Mouse (Mus musculus): Measurements from ENCODE around the gene Zbtb32. TPM values are rescaled to one million over a fixed set of nuclear protein-coding genes. Genes with fewer than 3 reads are reported as not detected.

Zbtb32 gene
- 0.04 TPM in 1 of 2 replicates, not detected in the other for polyA plus RNA-seq (2012; rRNA removed)

GRCm38 (mm10) chr7:30598786-30599185 lies at the start of gene Zbtb32:
Zbtb32 (minus strand) TSS chr7:30598909.
- DNase-seq (ENCODE audit: extremely low spot score in 1 of 2, low spot score in 1 of 2), result no peak

GRCm38 (mm10) chr7:30639083-30639482 lies 40.4 kb upstream of the Zbtb32 start:
- no peak for DNase-seq (ENCODE audit: extremely low spot score in 1 of 2, low spot score in 1 of 2)

- no peak for DNase-seq (ENCODE audit: extremely low spot score in 1 of 2, low spot score in 1 of 2)
Observed at GRCm38 (mm10) chr7:30636395-30636794, 37.7 kb upstream of the Zbtb32 start.

- DNase-seq (ENCODE audit: extremely low spot score in 1 of 2, low spot score in 1 of 2), result no peak
Observed at GRCm38 (mm10) chr7:30635752-30636151, 37.0 kb upstream of the Zbtb32 start, which contains the start of gene Etv2. Etv2 (minus strand) TSS chr7:30635852.

- peak in 1 of 2 experiments; percentile 13 for DNase-seq (ENCODE audit: extremely low spot score in 1 of 2, low spot score in 1 of 2)
Observed at GRCm38 (mm10) chr7:30634621-30635020, 35.9 kb upstream of the Zbtb32 start.

GRCm38 (mm10) chr7:30633762-30634412 lies 35.2 kb upstream of the Zbtb32 start:
- no peak for DNase-seq (ENCODE audit: extremely low spot score in 1 of 2, low spot score in 1 of 2)

- DNase-seq (ENCODE audit: extremely low spot score in 1 of 2, low spot score in 1 of 2), result no peak
Observed at GRCm38 (mm10) chr7:30629013-30629412, 30.3 kb upstream of the Zbtb32 start.

- no peak for DNase-seq (ENCODE audit: extremely low spot score in 1 of 2, low spot score in 1 of 2)
Observed at GRCm38 (mm10) chr7:30626647-30627046, 27.9 kb upstream of the Zbtb32 start.

- DNase-seq (ENCODE audit: extremely low spot score in 1 of 2, low spot score in 1 of 2), result peak; percentile 79 to 89
Observed at GRCm38 (mm10) chr7:30625530-30626384, 27.0 kb upstream of the Zbtb32 start, which contains the start of gene Cox6b1. Cox6b1 (minus strand) TSS chr7:30626151.

- peak in 1 of 2 experiments; percentile 45 for DNase-seq (ENCODE audit: extremely low spot score in 1 of 2, low spot score in 1 of 2)
Observed at GRCm38 (mm10) chr7:30619202-30619601, 20.5 kb upstream of the Zbtb32 start.

- DNase-seq (ENCODE audit: extremely low spot score in 1 of 2, low spot score in 1 of 2), result no peak
Observed at GRCm38 (mm10) chr7:30618658-30619057, 19.9 kb upstream of the Zbtb32 start.

GRCm38 (mm10) chr7:30615049-30615760 lies 16.5 kb upstream of the Zbtb32 start:
- DNase-seq (ENCODE audit: extremely low spot score in 1 of 2, low spot score in 1 of 2), result no peak

GRCm38 (mm10) chr7:30614454-30614853 lies 15.7 kb upstream of the Zbtb32 start:
- DNase-seq (ENCODE audit: extremely low spot score in 1 of 2, low spot score in 1 of 2), result no peak

- peak in 1 of 2 experiments; percentile 67 for DNase-seq (ENCODE audit: extremely low spot score in 1 of 2, low spot score in 1 of 2)
Observed at GRCm38 (mm10) chr7:30613529-30614112, 14.9 kb upstream of the Zbtb32 start.

GRCm38 (mm10) chr7:30612654-30613402 lies 14.1 kb upstream of the Zbtb32 start, which contains the start of gene Upk1a:
Upk1a (minus strand) TSS chr7:30612847.
- DNase-seq (ENCODE audit: extremely low spot score in 1 of 2, low spot score in 1 of 2), result no peak

- DNase-seq (ENCODE audit: extremely low spot score in 1 of 2, low spot score in 1 of 2), result no peak
Observed at GRCm38 (mm10) chr7:30610043-30610442, 11.3 kb upstream of the Zbtb32 start.

- DNase-seq (ENCODE audit: extremely low spot score in 1 of 2, low spot score in 1 of 2), result no peak
Observed at GRCm38 (mm10) chr7:30608476-30608875, 9.8 kb upstream of the Zbtb32 start.

GRCm38 (mm10) chr7:30607706-30608309 lies 9.1 kb upstream of the Zbtb32 start:
- DNase-seq (ENCODE audit: extremely low spot score in 1 of 2, low spot score in 1 of 2), result peak in 1 of 2 experiments; percentile 55

- no peak for DNase-seq (ENCODE audit: extremely low spot score in 1 of 2, low spot score in 1 of 2)
Observed at GRCm38 (mm10) chr7:30604944-30605343, 6.2 kb upstream of the Zbtb32 start.
